Mouse (Mus musculus) bone marrow, adult 2 months (tissue): ENCODE data around the gene Ccr9.

ENCODE experiments used
- CTCF ChIP-seq: fragments of 200-500 bp; IDR thresholded peaks from 2 replicates; pipeline ENCODE4 v1.5.1; 2011; ENCODE audit warnings: low read length, control low read depth; ENCODE audit not compliant: control insufficient read depth, insufficient read depth
- POLR2A ChIP-seq: fragments of 200-500 bp; IDR thresholded peaks from 2 replicates; pipeline ENCODE4 v1.6.1; 2011; ENCODE audit warnings: low read depth, mild to moderate bottlenecking, control low read depth, low read length, borderline replicate concordance; ENCODE audit not compliant: control insufficient read depth

GRCm38 (mm10) chr9:123651369-123651768 lies 26.9 kb upstream of the Ccr9 start:
- no peak for TF ChIP-seq CTCF
- no peak for TF ChIP-seq POLR2A
